Mouse (Mus musculus): ENCODE data around the gene Prr22.

The Prr22 gene

GRCm38 (mm10) chr17:56769950-56770349, at the start of gene Prr22:
Gene Prr22 (plus strand): TSS chr17:56770250.
- no peak for DNase-seq (ENCODE audit: low spot score)

- DNase-seq (ENCODE audit: low spot score), result peak; percentile 31
These were observed 47.6 kb upstream of the Prr22 start for GRCm38 (mm10) chr17:56722441-56722840.

- no peak for DNase-seq (ENCODE audit: low spot score)
These were observed 46.5 kb upstream of the Prr22 start for GRCm38 (mm10) chr17:56723419-56724161.

- DNase-seq (ENCODE audit: low spot score), result no peak
These were observed 42.9 kb upstream of the Prr22 start for GRCm38 (mm10) chr17:56727029-56727649.

- DNase-seq (ENCODE audit: low spot score), result no peak
These were observed 42.4 kb upstream of the Prr22 start for GRCm38 (mm10) chr17:56727659-56728058.

- DNase-seq (ENCODE audit: low spot score), result no peak
These were observed 41.9 kb upstream of the Prr22 start for GRCm38 (mm10) chr17:56728117-56728516.

GRCm38 (mm10) chr17:56729151-56729550, 40.9 kb upstream of the Prr22 start:
- DNase-seq (ENCODE audit: low spot score), result no peak

- no peak for DNase-seq (ENCODE audit: low spot score)
These were observed 40.4 kb upstream of the Prr22 start for GRCm38 (mm10) chr17:56729656-56730055.

- no peak for DNase-seq (ENCODE audit: low spot score)
These were observed 33.5 kb upstream of the Prr22 start for GRCm38 (mm10) chr17:56736534-56736933.

- no peak for DNase-seq (ENCODE audit: low spot score)
These were observed 31.8 kb upstream of the Prr22 start for GRCm38 (mm10) chr17:56738221-56738620.

GRCm38 (mm10) chr17:56740118-56740787, 29.8 kb upstream of the Prr22 start:
- no peak for DNase-seq (ENCODE audit: low spot score)

- DNase-seq (ENCODE audit: low spot score), result no peak
These were observed 29.3 kb upstream of the Prr22 start for GRCm38 (mm10) chr17:56740788-56741160.

GRCm38 (mm10) chr17:56744173-56744572, 25.9 kb upstream of the Prr22 start:
- no peak for DNase-seq (ENCODE audit: low spot score)

- no peak for DNase-seq (ENCODE audit: low spot score)
These were observed 18.5 kb upstream of the Prr22 start for GRCm38 (mm10) chr17:56751404-56752072.

GRCm38 (mm10) chr17:56753452-56753851, 16.6 kb upstream of the Prr22 start:
- DNase-seq (ENCODE audit: low spot score), result no peak

- no peak for DNase-seq (ENCODE audit: low spot score)
These were observed 15.5 kb upstream of the Prr22 start for GRCm38 (mm10) chr17:56754271-56755185.

GRCm38 (mm10) chr17:56756703-56757399, 13.2 kb upstream of the Prr22 start:
- peak; percentile 34 for DNase-seq (ENCODE audit: low spot score)

GRCm38 (mm10) chr17:56757416-56758123, 12.5 kb upstream of the Prr22 start, which contains the start of gene Nrtn:
Gene Nrtn (minus strand): TSS chr17:56757530.
- DNase-seq (ENCODE audit: low spot score), result peak; percentile 94

GRCm38 (mm10) chr17:56758132-56758531, 11.9 kb upstream of the Prr22 start:
- peak; percentile 76 for DNase-seq (ENCODE audit: low spot score)

- no peak for DNase-seq (ENCODE audit: low spot score)
These were observed 10.8 kb upstream of the Prr22 start for GRCm38 (mm10) chr17:56759261-56759660.
